Mouse (Mus musculus) cortical plate, adult 2 months (tissue): ENCODE results near the gene Sh3rf3.

Experiments used
- CTCF ChIP-seq: fragments of 200-500 bp; IDR thresholded peaks from 2 replicates; pipeline ENCODE4 v1.5.1; 2011; ENCODE audit warnings: mild to moderate bottlenecking, control low read depth, low read length; ENCODE audit not compliant: insufficient read depth; ENCODE audit errors: extremely low read depth
- POLR2A ChIP-seq: fragments of 200-500 bp; IDR thresholded peaks from 2 replicates; pipeline ENCODE4 v1.6.1; 2011; ENCODE audit warnings: mild to moderate bottlenecking, low read length, control low read depth; ENCODE audit not compliant: insufficient read depth; ENCODE audit errors: extremely low read depth

GRCm38 (mm10) chr10:58869836-58870235 lies 56.7 kb downstream of the Sh3rf3 start:
- no peak for TF ChIP-seq POLR2A
- TF ChIP-seq CTCF: no peak
